Mouse (Mus musculus): ENCODE measurements around the gene Stx1a.

The Stx1a gene

GRCm38 (mm10) chr5:135023344-135024173, at the start of gene Stx1a:
Gene Stx1a (plus strand): TSS chr5:135023482.
- DNase-seq (ENCODE audit: low read depth, low spot score) = peak; percentile 90

GRCm38 (mm10) chr5:134973526-134973925, 49.8 kb upstream of the Stx1a start:
- DNase-seq (ENCODE audit: low read depth, low spot score) = no peak

GRCm38 (mm10) chr5:134974294-134974693, 49.0 kb upstream of the Stx1a start:
- DNase-seq (ENCODE audit: low read depth, low spot score) = no peak

GRCm38 (mm10) chr5:134974921-134975320, 48.4 kb upstream of the Stx1a start:
- DNase-seq (ENCODE audit: low read depth, low spot score) = no peak

GRCm38 (mm10) chr5:134976164-134976563, 47.1 kb upstream of the Stx1a start:
- no peak for DNase-seq (ENCODE audit: low read depth, low spot score)

- DNase-seq (ENCODE audit: low read depth, low spot score) = no peak
Measured at GRCm38 (mm10) chr5:134976577-134977250, 46.6 kb upstream of the Stx1a start.

GRCm38 (mm10) chr5:134977837-134978236, 45.4 kb upstream of the Stx1a start:
- no peak for DNase-seq (ENCODE audit: low read depth, low spot score)

GRCm38 (mm10) chr5:134981149-134981548, 42.1 kb upstream of the Stx1a start:
- DNase-seq (ENCODE audit: low read depth, low spot score) = no peak

GRCm38 (mm10) chr5:134983111-134983510, 40.2 kb upstream of the Stx1a start:
- no peak for DNase-seq (ENCODE audit: low read depth, low spot score)

GRCm38 (mm10) chr5:134983771-134984170, 39.5 kb upstream of the Stx1a start:
- DNase-seq (ENCODE audit: low read depth, low spot score) = no peak

- DNase-seq (ENCODE audit: low read depth, low spot score) = no peak
Measured at GRCm38 (mm10) chr5:134985633-134986297, 37.5 kb upstream of the Stx1a start, which contains the start of gene Cldn3. Gene Cldn3 (plus strand): TSS chr5:134986214.

GRCm38 (mm10) chr5:134986298-134987268, 36.7 kb upstream of the Stx1a start:
- no peak for DNase-seq (ENCODE audit: low read depth, low spot score)

GRCm38 (mm10) chr5:134989166-134989565, 34.1 kb upstream of the Stx1a start:
- DNase-seq (ENCODE audit: low read depth, low spot score) = no peak

GRCm38 (mm10) chr5:134989741-134990140, 33.5 kb upstream of the Stx1a start:
- DNase-seq (ENCODE audit: low read depth, low spot score) = no peak

- DNase-seq (ENCODE audit: low read depth, low spot score) = no peak
Measured at GRCm38 (mm10) chr5:134992566-134992965, 30.7 kb upstream of the Stx1a start.

- no peak for DNase-seq (ENCODE audit: low read depth, low spot score)
Measured at GRCm38 (mm10) chr5:134998359-134998758, 24.9 kb upstream of the Stx1a start.

- no peak for DNase-seq (ENCODE audit: low read depth, low spot score)
Measured at GRCm38 (mm10) chr5:134999797-135000196, 23.5 kb upstream of the Stx1a start.

GRCm38 (mm10) chr5:135000751-135001150, 22.5 kb upstream of the Stx1a start:
- DNase-seq (ENCODE audit: low read depth, low spot score) = no peak

- DNase-seq (ENCODE audit: low read depth, low spot score) = peak; percentile 77
Measured at GRCm38 (mm10) chr5:135001309-135001708, 22.0 kb upstream of the Stx1a start.

GRCm38 (mm10) chr5:135002151-135002550, 21.1 kb upstream of the Stx1a start:
- DNase-seq (ENCODE audit: low read depth, low spot score) = no peak

Measured in forelimb bud, embryonic 11.5 days (tissue).